Mouse (Mus musculus): Measurements from ENCODE around the gene Spag9.

Spag9 gene

GRCm38 (mm10) chr11:94134076-94134838, 138.4 kb downstream of the Spag9 start:
- WGBS, result 52% methylated on average over 18 of the region's 18 CpGs

- 77% methylated on average over 8 of the region's 8 CpGs for WGBS
Measured at GRCm38 (mm10) chr11:94135581-94136001, 139.7 kb downstream of the Spag9 start.

- WGBS, result 75% methylated on average over 7 of the region's 7 CpGs
Measured at GRCm38 (mm10) chr11:94136656-94137055, 140.8 kb downstream of the Spag9 start.

GRCm38 (mm10) chr11:94137326-94138061, 141.6 kb downstream of the Spag9 start:
- WGBS, result 78% methylated on average over 14 of the region's 14 CpGs

- WGBS, result 75% methylated on average over 24 of the region's 24 CpGs
Measured at GRCm38 (mm10) chr11:94138411-94139231, 142.7 kb downstream of the Spag9 start.

- WGBS, result 91% methylated on average over 5 of the region's 5 CpGs
Measured at GRCm38 (mm10) chr11:94139232-94139620, 143.3 kb downstream of the Spag9 start.

- 93% methylated on average over 3 of the region's 3 CpGs for WGBS
Measured at GRCm38 (mm10) chr11:94140540-94140939, 144.6 kb downstream of the Spag9 start.

GRCm38 (mm10) chr11:94141564-94141963, 145.7 kb downstream of the Spag9 start:
- 30% methylated on average over 3 of the region's 3 CpGs for WGBS

GRCm38 (mm10) chr11:94143336-94143735, 147.4 kb downstream of the Spag9 start:
- WGBS, result 62% methylated on average over 2 of the region's 2 CpGs

GRCm38 (mm10) chr11:94144771-94145539, 149.1 kb downstream of the Spag9 start:
- 45% methylated on average over 11 of the region's 11 CpGs for WGBS

GRCm38 (mm10) chr11:94146049-94146605, 150.2 kb downstream of the Spag9 start:
- 59% methylated on average over 14 of the region's 14 CpGs for WGBS

- WGBS, result 84% methylated on average over 11 of the region's 11 CpGs
Measured at GRCm38 (mm10) chr11:94146733-94147485, 151.0 kb downstream of the Spag9 start.

- WGBS, result 63% methylated on average over 12 of the region's 12 CpGs
Measured at GRCm38 (mm10) chr11:94148105-94148696, 152.3 kb downstream of the Spag9 start.

GRCm38 (mm10) chr11:94148931-94149491, 153.1 kb downstream of the Spag9 start:
- under 1% methylated on average over 46 of the region's 46 CpGs for WGBS

- WGBS, result 31% methylated on average over 16 of the region's 16 CpGs
Measured at GRCm38 (mm10) chr11:94149509-94150259, 153.8 kb downstream of the Spag9 start.

- WGBS, result 63% methylated on average over 25 of the region's 25 CpGs
Measured at GRCm38 (mm10) chr11:94150519-94151470, 154.9 kb downstream of the Spag9 start.

GRCm38 (mm10) chr11:94154201-94154600, 158.3 kb downstream of the Spag9 start:
- WGBS, result 94% methylated on average over 3 of the region's 3 CpGs

- 47% methylated on average over 14 of the region's 14 CpGs for WGBS
Measured at GRCm38 (mm10) chr11:94158521-94158920, 162.6 kb downstream of the Spag9 start.
